Mouse (Mus musculus) liver, embryonic 14.5 days (tissue): Measurements from ENCODE around the gene Gbp2. TPM values are rescaled to one million over a fixed set of nuclear protein-coding genes. Genes with fewer than 3 reads are reported as not detected.
"Not testable (repeated sequence)": the region's sequence is repeated elsewhere in the genome, so short reads cannot be mapped to it uniquely, and the experiment has no call there.

ENCODE experiments used
- ATAC-seq: fragments of 200-750 bp; cut with Nextera tagmentation; 2 replicates; pipeline ENCODE4 v1.8.0; 2017; ENCODE audit warnings: moderate number of reproducible peaks, mild to moderate bottlenecking, moderate library complexity; ENCODE audit not compliant: insufficient read depth
- DNase-seq, 3 experiments: peaks; one replicate each; pipeline ENCODE4 v3.0.0-alpha.2; 2012 to 2013; ENCODE audit warnings: low read depth in 3 of 3, low spot score in 3 of 3
- H3K27ac ChIP-seq: fragments of 300-500 bp; sonication (generic); 2 replicates; pipeline ENCODE4 v1.5.1; 2014; ENCODE audit warnings: moderate library complexity, mild to moderate bottlenecking, control low read depth, inconsistent platforms
- H3K27me3 ChIP-seq: fragments of 300-500 bp; sonication (generic); 2 replicates; pipeline ENCODE4 v1.6.1; 2014; ENCODE audit warnings: mild to moderate bottlenecking, low read length, moderate library complexity; ENCODE audit not compliant: control insufficient read depth, insufficient read depth
- H3K36me3 ChIP-seq: fragments of 300-500 bp; sonication (generic); replicated peaks from 2 replicates; pipeline ENCODE4 v1.6.1; 2014; ENCODE audit warnings: low read depth; ENCODE audit not compliant: control insufficient read depth, insufficient read depth
- H3K4me1 ChIP-seq, 2 experiments: fragments of 200-500 bp in 1 of 2; fragments of 300-500 bp in 1 of 2; sonication (generic) in 1 of 2; replicated peaks; 2 replicates each; pipeline ENCODE4 v1.6.1; 2012 to 2014; ENCODE audit warnings: antibody characterized with exemption in 1 of 2, inconsistent platforms in 1 of 2, low read length in 1 of 2; ENCODE audit not compliant: control insufficient read depth in 2 of 2, insufficient read depth in 2 of 2
- H3K4me2 ChIP-seq: fragments of 300-500 bp; sonication (generic); 2 replicates; pipeline ENCODE4 v1.6.1; 2014; ENCODE audit warnings: low read depth, mild to moderate bottlenecking, control low read depth, moderate library complexity
- H3K4me3 ChIP-seq, 2 experiments: fragments of 200-500 bp in 1 of 2; fragments of 300-500 bp in 1 of 2; sonication (generic) in 1 of 2; 2 replicates each; pipeline ENCODE4 v1.5.1; 2012 to 2014; ENCODE audit warnings: low read depth in 2 of 2, low read length in 2 of 2, mild to moderate bottlenecking in 2 of 2, control low read depth in 1 of 2, inconsistent platforms in 1 of 2, moderate library complexity in 1 of 2; ENCODE audit not compliant: insufficient read depth in 1 of 2
- H3K9ac ChIP-seq: fragments of 300-500 bp; sonication (generic); replicated peaks from 2 replicates; pipeline ENCODE4 v1.6.1; 2014; ENCODE audit warnings: mild to moderate bottlenecking, control low read depth, moderate library complexity
- H3K9me3 ChIP-seq: fragments of 300-500 bp; sonication (generic); 2 replicates; pipeline ENCODE4 v1.6.1; 2016; ENCODE audit warnings: low read length, mixed read lengths; ENCODE audit not compliant: control insufficient read depth
- CTCF ChIP-seq: IDR thresholded peaks from 2 replicates; pipeline ENCODE4 v1.5.1; 2016; ENCODE audit warnings: antibody characterized with exemption, low read depth, control low read depth
- EP300 ChIP-seq: IDR thresholded peaks from 2 replicates; pipeline ENCODE4 v1.6.1; 2016; ENCODE audit warnings: antibody characterized with exemption, low read depth
- WGBS: fragments of 180-500 bp; shearing (Covaris S2); extraction: QIAGEN DNeasy Blood & Tissue Kit; methylation state at CpG from one replicate; pipeline ENCODE4 v1.1.7; 2014; ENCODE audit not compliant: insufficient replicate concordance; 5-methylcytosine and 5-hydroxymethylcytosine counted together
- microRNA-seq: library from miRNA; unstranded; fragments of <30 nt; microRNA quantifications from one replicate; pipeline ENCODE4, GENCODE M21; 2016
- polyA plus RNA-seq, 2 experiments: library from polyadenylated mRNA; depleted of rRNA in 1 of 2; stranded (reverse) in 1 of 2; unstranded in 1 of 2; fragments of >200 nt; fragmentation: Nextera tagmentation in 1 of 2; extraction: Ambion mirVana in 1 of 2; gene quantifications; 2 replicates each; pipeline versions ENCODE4 v1.2.1 to v1.2.3; 2012 to 2014

Gbp2 gene
- polyA plus RNA-seq, 2 experiments = 1.3 to 2.2 TPM

DNA sequence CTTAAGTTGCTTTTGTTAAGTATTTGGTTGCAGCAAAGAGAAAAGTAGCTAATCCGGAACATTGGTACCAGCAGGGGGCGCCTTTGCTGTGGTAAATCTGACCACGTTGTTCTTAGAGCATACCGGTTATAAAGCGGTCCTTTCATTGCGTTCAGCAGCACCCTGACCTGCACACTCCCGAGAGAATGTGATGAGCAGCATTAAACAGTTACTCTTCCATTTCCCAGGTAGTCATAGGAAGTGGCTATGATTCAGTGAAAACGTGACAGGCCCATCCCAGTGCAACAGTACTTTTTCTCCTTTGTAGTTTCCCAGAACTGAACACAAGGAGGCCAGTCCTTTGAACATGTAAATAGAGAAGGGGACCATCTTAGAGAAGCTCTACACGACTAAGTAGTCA is 19.8 kb downstream of the Gbp2 start:
- Histone ChIP-seq H3K36me3 (no peaks in the 10 kb centered on the region), H3K27ac (no peak overlapping the region), H3K27me3 (no peaks in the 10 kb centered on the region), H3K4me2 (no peak overlapping the region), H3K9ac (no peak overlapping the region), H3K9me3 (no peaks in the 10 kb centered on the region), H3K4me1 (no peaks in the 10 kb centered on the region), H3K4me3 (no peak overlapping the region)
- DNase-seq = no peak
- TF ChIP-seq CTCF (peak; percentile 67), EP300 (no peak)
- 5% methylated on average over 9 of the region's 9 CpGs for WGBS
- no peak for ATAC-seq

DNA sequence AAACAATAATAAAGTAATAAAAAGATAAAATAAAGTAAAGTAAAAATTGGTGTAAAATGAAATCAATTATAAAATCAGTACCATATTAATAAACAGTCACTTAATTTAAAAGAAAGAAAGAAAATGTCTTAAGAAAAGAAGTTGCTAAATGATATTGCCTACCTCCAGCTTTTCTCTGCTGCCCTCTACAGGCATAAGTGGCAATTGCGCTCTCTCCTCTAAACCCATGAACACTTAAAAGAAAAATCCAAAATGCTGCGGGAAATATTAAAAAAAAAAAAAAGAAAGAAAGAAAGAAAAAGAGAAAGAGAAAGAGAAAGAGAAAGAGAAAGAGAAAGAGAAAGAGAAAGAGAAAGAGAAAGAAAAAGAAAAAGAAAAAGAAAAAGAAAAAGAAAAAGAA is 25.5 kb downstream of the Gbp2 start:
- H3K4me3 ChIP-seq, H3K4me1 ChIP-seq, H3K9ac ChIP-seq, H3K27me3 ChIP-seq, H3K4me2 ChIP-seq, H3K27ac ChIP-seq, H3K36me3 ChIP-seq, ATAC-seq, H3K9me3 ChIP-seq: not testable (repeated sequence)
- TF ChIP-seq CTCF = peak; percentile 59
- 4% methylated on average over 2 of the region's 2 CpGs for WGBS
- peak; percentile 5 to 32 (median 6) for DNase-seq

DNA sequence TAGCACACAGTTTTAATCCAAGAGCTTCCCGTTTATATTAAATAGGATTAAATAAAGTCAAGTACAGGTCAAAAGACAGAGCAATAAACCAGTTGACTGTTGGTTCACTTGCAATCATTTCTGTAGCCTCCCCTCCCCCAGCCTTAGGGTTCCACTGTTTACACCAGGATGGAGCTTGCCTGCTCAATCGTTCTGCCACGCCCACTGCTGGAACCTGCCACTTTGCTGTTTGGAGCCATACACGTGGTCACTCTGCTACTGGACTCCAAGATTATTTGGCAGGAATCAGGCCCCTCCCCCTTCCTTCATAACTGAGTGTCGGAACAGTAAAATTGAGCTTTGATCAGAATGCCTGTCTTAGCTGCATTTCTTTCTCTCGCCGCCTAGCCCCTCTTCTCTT is 27.4 kb downstream of the Gbp2 start:
- not testable (repeated sequence) for H3K27me3 ChIP-seq, H3K9me3 ChIP-seq, H3K4me3 ChIP-seq, H3K4me1 ChIP-seq, H3K36me3 ChIP-seq, H3K9ac ChIP-seq, H3K27ac ChIP-seq, H3K4me2 ChIP-seq, ATAC-seq, DNase-seq
- WGBS = 55% methylated on average over 7 of the region's 7 CpGs

DNA sequence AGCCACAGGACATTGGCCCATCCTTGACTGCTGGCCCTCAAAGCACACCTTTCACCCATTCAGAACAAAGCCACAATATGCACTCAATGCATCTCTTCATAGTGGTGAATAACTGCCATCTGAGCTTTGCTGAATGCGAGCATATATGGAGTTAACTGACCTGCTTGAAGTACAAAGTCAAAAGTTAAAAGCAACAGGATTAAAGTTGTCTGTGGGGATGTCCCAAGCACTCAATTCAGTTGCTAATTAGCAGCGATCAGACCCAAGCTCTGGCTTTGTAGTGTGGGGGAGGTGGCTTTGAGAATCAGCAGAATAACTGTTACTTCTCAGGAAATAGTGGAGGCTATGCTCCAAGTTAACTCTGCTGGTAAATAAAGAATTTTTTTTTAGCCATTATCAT is 29.8 kb downstream of the Gbp2 start:
- 31% methylated on average over 2 of the region's 2 CpGs for WGBS
- TF ChIP-seq CTCF = no peak
- no peak for TF ChIP-seq EP300

DNA sequence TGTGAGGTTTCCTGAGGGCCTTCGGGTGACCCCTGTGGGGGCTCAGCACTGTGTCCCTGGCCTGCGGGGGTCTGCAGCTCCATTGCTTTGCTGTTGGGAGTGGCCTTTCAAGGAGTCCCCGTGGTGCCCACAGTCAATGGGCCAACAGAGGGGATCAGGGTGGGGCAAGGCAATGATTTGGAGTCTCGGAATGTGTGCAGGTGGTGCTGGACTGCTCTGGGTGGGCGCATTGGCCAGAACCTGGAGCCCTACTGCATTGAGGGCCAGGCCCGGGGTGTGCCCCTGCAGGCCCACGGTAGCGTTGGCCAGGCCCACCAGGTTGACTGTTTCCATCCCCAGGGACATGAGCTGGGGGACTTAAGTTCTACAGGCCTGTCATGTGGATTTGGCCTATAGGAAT is 44.3 kb downstream of the Gbp2 start:
- Histone ChIP-seq H3K36me3 (no peaks in the 10 kb centered on the region), H3K9me3 (no peaks in the 10 kb centered on the region), H3K4me1 (no peaks in the 10 kb centered on the region), H3K9ac (no peak overlapping the region), H3K27ac (no peak overlapping the region), H3K4me3 (no peak overlapping the region), H3K27me3 (no peaks in the 10 kb centered on the region), H3K4me2 (no peak overlapping the region)
- no peak; the same call in 1 of the 2 replicates for ATAC-seq
- no peak for DNase-seq
- 66% methylated on average over 8 of the region's 8 CpGs for WGBS
- no peak for TF ChIP-seq CTCF
- no peak for TF ChIP-seq EP300

More for the DNA sequence above, 29.8 kb downstream of the Gbp2 start:
- H3K36me3 ChIP-seq = no peaks in the 10 kb centered on the region
- H3K27me3 ChIP-seq = no peaks in the 10 kb centered on the region
- ATAC-seq = no peak
- no peaks in the 10 kb centered on the region for H3K9me3 ChIP-seq
- H3K4me3 ChIP-seq = no peak overlapping the region
- H3K27ac ChIP-seq = no peak overlapping the region
- H3K4me2 ChIP-seq = no peak overlapping the region
- no peaks in the 10 kb centered on the region for H3K4me1 ChIP-seq
- no peak overlapping the region for H3K9ac ChIP-seq
- no peak for DNase-seq

DNA sequence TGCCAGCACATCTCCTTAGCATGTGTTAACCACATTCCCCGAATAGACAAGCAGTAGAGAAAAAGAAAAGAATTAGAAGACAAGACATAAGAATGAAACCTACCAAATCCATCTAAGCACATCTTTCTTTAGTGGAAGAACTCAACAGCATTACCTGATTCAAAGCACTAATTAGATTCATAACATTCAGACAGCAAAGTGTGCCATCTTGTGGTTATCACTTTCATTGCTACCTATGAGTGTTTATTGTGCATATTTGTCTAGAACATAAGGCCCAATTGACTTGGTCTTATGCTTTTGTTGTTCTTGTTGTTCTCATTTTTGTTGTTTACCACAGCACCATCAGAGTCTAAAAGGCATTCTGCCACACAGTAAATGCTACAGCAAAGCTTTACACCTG is 54.2 kb downstream of the Gbp2 start:
- 35% methylated on average over 1 of the region's 1 CpGs for WGBS
- Histone ChIP-seq H3K4me1 (no peaks in the 10 kb centered on the region), H3K27ac (no peak overlapping the region), H3K9me3 (no peaks in the 10 kb centered on the region), H3K27me3 (no peaks in the 10 kb centered on the region), H3K9ac (no peak overlapping the region), H3K4me2 (no peak overlapping the region), H3K36me3 (no peaks in the 10 kb centered on the region), H3K4me3 (no peak overlapping the region)
- no peak for ATAC-seq
- TF ChIP-seq EP300 = no peak
- no peak; the same call in 1 of the 2 replicates for TF ChIP-seq CTCF
- no peak for DNase-seq

Small RNA genes within 50 kb of the gene (microRNA-seq; reads per million reads assigned to microRNA genes)
- not detected for gene Mir6381

Other genes starting within 250 kb of the Gbp2 start
- 5.6 and 7.9 TPM in 2 replicates for gene Pdlim5, start 224.9 kb upstream of the Gbp2 start, polyA plus RNA-seq (2012; rRNA removed)
- gene Pdlim5, start 224.9 kb upstream of the Gbp2 start, polyA plus RNA-seq (2014; fragmentation: Nextera tagmentation; extraction: Ambion mirVana) = 8.4 and 9.6 TPM in 2 replicates
- gene Gbp5, start 126.6 kb upstream of the Gbp2 start, polyA plus RNA-seq (2012; rRNA removed) = 0.10 and 0.26 TPM in 2 replicates
- 0.04 TPM in 1 of 2 replicates, not detected in the other for gene Gbp5, start 126.6 kb upstream of the Gbp2 start, polyA plus RNA-seq (2014; fragmentation: Nextera tagmentation; extraction: Ambion mirVana)
- 0.54 and 0.80 TPM in 2 replicates for gene Gbp7, start 90.3 kb upstream of the Gbp2 start, polyA plus RNA-seq (2012; rRNA removed)
- gene Gbp7, start 90.3 kb upstream of the Gbp2 start, polyA plus RNA-seq (2014; fragmentation: Nextera tagmentation; extraction: Ambion mirVana) = 2.5 and 2.7 TPM in 2 replicates
- 0.42 and 1.4 TPM in 2 replicates for gene Gbp3, start 60.6 kb upstream of the Gbp2 start, polyA plus RNA-seq (2012; rRNA removed)
- 1.2 and 1.3 TPM in 2 replicates for gene Gbp3, start 60.6 kb upstream of the Gbp2 start, polyA plus RNA-seq (2014; fragmentation: Nextera tagmentation; extraction: Ambion mirVana)
- 0.01 and 0.03 TPM in 2 replicates for gene Gbp2b, start 25.8 kb upstream of the Gbp2 start, polyA plus RNA-seq (2012; rRNA removed)
- gene Gbp2b, start 25.8 kb upstream of the Gbp2 start, polyA plus RNA-seq (2014; fragmentation: Nextera tagmentation; extraction: Ambion mirVana) = not detected in 2 replicates
- 3.7 and 5.1 TPM in 2 replicates for gene Kyat3, start 80.4 kb downstream of the Gbp2 start, polyA plus RNA-seq (2012; rRNA removed)
- gene Kyat3, start 80.4 kb downstream of the Gbp2 start, polyA plus RNA-seq (2014; fragmentation: Nextera tagmentation; extraction: Ambion mirVana) = 8.4 and 10.1 TPM in 2 replicates
- 17.5 and 26.4 TPM in 2 replicates for gene Gtf2b, start 144.4 kb downstream of the Gbp2 start, polyA plus RNA-seq (2012; rRNA removed)
- 44.3 and 46.2 TPM in 2 replicates for gene Gtf2b, start 144.4 kb downstream of the Gbp2 start, polyA plus RNA-seq (2014; fragmentation: Nextera tagmentation; extraction: Ambion mirVana)